Mouse (Mus musculus): Measurements from ENCODE around the gene Vps13c. TPM values are rescaled to one million over a fixed set of nuclear protein-coding genes. Genes with fewer than 3 reads are reported as not detected.

The Vps13c gene
- polyA plus RNA-seq, 1 experiment = 5.4 TPM

DNA sequence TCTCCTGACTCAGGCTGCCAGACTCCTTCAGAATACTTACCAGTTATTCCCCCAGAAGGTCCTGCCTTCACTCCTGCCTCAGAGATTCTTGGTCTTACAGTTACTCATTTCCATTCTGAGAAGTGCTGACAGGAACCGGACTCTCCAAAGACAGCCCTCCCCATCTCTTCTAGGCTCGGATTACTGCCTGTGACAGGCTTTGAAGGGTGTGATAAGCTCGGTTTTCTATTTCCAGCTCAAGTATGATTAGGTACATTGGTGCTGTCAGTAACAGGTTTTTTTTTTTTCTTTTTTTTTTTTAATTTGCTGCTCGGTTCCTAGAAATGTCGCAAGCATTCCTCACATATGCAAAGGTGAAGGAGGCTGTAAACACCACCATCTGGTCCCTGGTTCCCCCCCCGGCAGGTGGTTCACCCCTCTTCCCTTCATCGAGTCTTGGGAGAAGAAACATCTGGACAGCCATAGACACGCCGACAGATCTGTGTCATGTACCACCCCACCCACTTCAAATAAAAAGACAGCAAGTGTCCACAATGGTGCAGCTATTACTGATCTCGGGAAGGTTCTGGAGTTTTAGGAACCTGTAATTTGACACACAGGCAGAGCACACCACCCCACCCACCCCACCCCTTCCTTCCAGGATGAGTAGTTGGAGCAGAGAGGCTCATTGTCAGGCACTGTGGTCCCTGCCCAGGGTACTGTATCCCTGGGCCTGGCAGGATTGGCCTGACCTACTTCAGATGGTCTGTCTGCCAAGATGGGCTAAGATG is 22.1 kb upstream of the Vps13c start:
- no peak for TF ChIP-seq GATA1 (IDR thresholded peaks at IDR 0.05; ENCODE audit: low read length)

DNA sequence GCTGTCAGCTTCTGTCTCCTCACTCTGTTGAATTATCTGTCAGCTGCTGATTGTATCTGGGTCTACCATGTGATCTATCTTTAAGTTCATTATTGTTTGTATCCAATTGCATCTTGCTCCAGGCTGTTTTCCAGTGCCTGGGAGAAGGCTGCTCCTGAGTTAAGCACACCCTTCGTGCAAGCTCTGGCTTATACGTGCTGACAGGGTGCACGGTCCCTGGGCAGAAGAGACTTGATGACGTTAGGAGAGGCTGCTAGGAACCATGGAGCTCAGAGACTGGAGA is 21.6 kb upstream of the Vps13c start:
- no peak for TF ChIP-seq GATA1 (IDR thresholded peaks at IDR 0.05; ENCODE audit: low read length)

DNA sequence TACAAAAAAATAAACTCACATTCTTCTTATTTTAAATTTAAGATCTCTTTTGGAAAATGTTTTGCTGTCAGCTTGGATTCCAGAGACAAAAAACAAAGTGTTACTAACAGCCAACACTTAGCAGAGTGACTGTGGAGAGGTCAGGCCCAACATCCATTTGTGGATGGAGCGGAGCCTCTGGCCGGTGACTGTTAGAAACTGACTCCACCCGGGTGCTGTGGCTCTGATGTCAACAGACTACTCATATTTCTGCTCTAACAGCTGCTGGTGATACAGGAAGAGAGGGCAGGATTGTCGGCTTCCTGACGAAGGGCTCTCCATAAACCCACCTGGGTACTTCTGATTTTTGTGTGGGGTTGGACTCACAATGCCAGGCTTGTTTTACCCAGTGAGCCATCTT is 17.1 kb upstream of the Vps13c start:
- TF ChIP-seq GATA1 (IDR thresholded peaks at IDR 0.05; ENCODE audit: low read length) = no peak

GRCm38 (mm10) chr9:67825527-67825926 is 14.7 kb upstream of the Vps13c start:
- no peak for TF ChIP-seq GATA1 (IDR thresholded peaks at IDR 0.05; ENCODE audit: low read length)

DNA sequence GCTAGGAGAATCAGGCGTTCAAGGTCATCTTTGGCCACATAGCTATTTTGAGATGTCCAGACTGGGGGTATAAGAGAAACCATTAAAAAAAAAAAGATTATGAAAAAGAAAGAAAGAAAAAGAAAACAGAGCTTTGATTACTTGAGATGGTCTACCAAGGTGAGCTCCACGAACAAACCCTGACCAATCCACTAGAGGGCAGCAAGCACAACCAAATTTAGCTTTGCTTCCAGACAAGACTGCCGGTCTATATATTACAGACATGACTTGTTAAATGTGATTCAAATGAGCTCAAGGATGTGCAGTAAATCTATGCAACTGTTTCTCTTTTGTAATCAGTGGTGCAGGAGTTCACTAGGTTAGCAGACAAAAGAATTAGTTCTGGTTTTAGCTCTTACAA is 12.0 kb upstream of the Vps13c start:
- no peak for TF ChIP-seq GATA1 (IDR thresholded peaks at IDR 0.05; ENCODE audit: low read length)

- TF ChIP-seq GATA1 (IDR thresholded peaks at IDR 0.05; ENCODE audit: low read length) = no peak
Measured at GRCm38 (mm10) chr9:67830411-67831358, 9.5 kb upstream of the Vps13c start.

DNA sequence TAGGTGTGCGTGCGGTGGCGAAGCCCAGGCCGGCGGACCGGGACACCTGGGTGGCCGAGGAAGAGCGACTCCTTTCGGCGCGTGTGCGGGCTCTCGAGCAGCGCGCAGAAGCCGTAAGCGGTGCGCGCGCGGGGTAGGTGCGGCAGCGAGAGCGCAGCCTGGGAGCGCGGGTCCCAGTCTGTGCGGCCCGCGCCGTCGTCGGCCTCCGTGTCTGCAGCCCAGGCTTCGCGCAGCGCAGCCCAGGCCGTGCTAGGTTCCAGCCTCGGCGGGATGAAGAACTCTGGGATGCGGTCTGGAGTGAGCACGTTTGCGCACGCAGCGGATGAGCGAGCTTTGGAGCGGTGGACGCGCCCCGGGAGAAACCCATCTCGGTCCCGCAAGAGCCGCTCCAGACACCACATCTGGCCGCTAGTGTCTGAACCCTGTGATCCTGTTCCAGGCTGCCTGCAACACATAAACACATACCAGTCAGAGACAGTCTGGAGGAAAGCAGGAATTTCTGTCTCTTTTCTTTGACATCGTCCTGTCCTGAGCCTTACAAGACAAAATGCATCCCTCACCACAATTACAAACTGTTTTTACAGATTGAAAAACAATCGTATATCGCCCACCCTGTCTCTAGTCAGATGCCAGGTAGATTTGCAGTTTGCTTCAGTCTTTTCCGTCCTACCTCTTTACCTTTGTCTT is 8.7 kb upstream of the Vps13c start:
- TF ChIP-seq GATA1 (IDR thresholded peaks at IDR 0.05; ENCODE audit: low read length) = no peak

- TF ChIP-seq GATA1 (IDR thresholded peaks at IDR 0.05; ENCODE audit: low read length) = no peak
Measured at GRCm38 (mm10) chr9:67832046-67832605, 8.1 kb upstream of the Vps13c start, which contains the start of gene C2cd4a. TSS of gene C2cd4a (minus strand) at chr9:67832330.

DNA sequence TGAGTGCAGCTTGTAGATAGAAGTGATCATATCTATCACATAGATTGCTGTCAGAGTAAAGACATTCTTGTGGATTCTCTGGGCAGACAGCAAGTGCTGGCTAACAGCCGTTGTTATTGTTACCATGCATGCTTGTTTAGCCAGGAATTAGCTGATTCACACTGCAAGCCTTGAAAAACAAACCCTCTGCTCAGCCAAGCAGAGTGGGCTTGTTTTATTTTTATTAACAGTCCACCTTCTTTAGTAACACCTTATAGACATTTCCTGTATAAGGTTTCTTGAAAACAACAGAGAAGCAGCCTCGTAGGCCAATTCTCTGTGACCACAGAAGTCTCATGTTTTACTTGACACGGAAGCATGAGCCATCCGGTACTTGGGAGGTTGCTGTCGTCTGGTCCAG is 5.7 kb upstream of the Vps13c start:
- TF ChIP-seq GATA1 (IDR thresholded peaks at IDR 0.05; ENCODE audit: low read length) = no peak

DNA sequence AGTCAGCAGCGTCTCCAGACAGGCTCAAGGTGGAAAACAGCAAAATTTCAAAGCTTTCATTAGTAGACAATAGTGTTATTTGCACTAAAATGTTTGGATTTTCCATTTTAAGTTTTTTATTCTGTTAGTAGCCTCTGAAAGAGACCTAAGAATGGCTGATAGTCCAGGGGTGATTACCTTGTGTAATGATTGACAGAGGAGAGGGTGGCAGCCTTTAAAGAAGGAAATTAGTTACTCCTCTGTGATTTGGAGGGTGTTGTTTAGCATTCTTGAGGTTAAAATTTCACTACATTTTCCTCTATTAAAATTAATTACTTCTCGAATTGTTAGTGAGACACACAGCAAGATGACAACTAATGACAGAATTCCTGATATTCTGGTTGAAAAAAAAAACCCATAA is 2.9 kb upstream of the Vps13c start:
- TF ChIP-seq GATA1 (IDR thresholded peaks at IDR 0.05; ENCODE audit: low read length) = no peak

GRCm38 (mm10) chr9:67842797-67843196 is 2.6 kb downstream of the Vps13c start:
- no peak for TF ChIP-seq GATA1 (IDR thresholded peaks at IDR 0.05; ENCODE audit: low read length)

DNA sequence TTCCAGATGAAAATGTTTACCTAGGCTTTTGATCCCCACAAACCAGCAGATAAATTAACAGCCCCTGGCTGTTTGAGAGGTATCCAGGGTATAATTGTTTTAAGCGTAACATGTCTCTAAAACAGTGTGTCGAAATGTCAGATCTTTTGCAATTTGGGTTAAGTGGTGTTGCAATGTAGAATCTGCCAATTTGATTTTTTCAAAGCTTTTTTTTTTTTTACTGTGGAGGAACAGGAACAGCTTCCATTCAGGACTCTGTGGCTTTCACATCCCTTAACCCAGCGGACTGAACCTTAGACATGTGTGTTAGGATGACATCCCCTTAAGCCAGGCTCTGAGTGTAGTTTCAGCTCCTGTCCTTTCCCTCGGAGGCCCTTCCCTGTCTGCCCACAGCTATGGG is 4.8 kb downstream of the Vps13c start:
- no peak for TF ChIP-seq GATA1 (IDR thresholded peaks at IDR 0.05; ENCODE audit: low read length)

GRCm38 (mm10) chr9:67845648-67846047 is 5.5 kb downstream of the Vps13c start:
- no peak for TF ChIP-seq GATA1 (IDR thresholded peaks at IDR 0.05; ENCODE audit: low read length)

DNA sequence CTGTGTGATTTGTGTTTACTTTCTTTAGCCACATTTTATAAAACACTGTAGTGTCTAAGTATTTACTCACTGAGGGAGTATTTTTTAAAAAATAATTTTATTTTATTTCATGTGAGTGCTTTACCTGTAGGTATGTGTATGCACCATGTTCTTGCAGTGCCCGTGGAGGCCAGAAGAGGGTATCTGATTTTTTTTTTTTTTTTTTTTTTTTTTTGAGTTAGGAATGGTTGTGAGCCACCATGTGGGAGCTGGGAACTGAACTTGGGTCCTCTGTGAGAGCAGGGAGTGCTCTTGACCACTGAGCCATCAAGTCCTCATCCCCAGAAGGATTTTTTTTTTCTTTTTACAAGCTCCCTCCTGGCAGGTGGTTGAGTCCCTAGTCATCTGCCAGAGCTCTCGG is 5.9 kb downstream of the Vps13c start:
- no peak for TF ChIP-seq GATA1 (IDR thresholded peaks at IDR 0.05; ENCODE audit: low read length)

GRCm38 (mm10) chr9:67847606-67848005 is 7.4 kb downstream of the Vps13c start:
- no peak for TF ChIP-seq GATA1 (IDR thresholded peaks at IDR 0.05; ENCODE audit: low read length)

DNA sequence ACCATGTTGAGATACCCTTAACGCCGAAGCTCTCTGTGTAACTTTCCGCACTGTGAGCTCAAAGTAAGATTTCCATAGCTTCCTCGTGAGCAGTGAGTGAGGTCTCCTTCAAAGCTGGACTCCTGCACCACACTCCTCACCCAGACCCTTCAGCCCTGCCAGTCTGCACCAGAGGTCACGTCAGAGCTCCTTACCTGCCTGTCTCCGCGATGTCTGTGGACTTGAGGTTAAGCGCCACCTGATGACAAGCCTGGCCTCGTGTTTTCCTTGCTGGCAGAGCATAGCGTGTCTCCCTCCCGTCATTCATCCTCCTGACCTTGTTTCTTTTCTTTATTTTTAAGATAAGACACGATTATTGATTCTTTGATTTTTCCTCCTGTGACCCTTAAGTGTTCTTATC is 9.2 kb downstream of the Vps13c start:
- no peak for TF ChIP-seq GATA1 (IDR thresholded peaks at IDR 0.05; ENCODE audit: low read length)

All from G1E-ER4 (cell line).